Mouse (Mus musculus): ENCODE results near the gene Aloxe3. TPM values are rescaled to one million over a fixed set of nuclear protein-coding genes. Genes with fewer than 3 reads are reported as not detected.

Gene Aloxe3
- polyA plus RNA-seq, 1 experiment from 2014 or later, result 0.18 TPM

DNA sequence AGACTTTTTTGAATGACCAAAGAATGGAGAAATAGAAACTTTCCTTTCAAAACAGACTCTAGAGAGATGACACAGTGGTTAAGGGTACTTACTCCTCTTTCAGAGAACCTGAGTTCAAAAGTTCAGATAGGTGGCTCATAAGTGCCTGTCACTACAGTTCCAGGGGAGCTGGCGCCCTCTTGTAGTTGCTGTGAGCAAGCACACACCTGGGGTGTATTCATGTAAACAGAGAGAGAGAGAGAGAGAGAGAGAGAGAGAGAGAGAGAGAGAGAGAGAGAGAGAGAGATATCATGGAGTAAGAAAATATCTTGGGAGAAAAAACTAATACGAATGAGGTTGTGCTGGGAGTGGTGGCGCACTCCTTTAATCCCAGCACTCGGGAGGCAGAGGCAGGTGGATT, 54.4 kb downstream of the Aloxe3 start:
- H3K4me3 ChIP-seq (ENCODE audit: low read depth, low read length), result no peak overlapping the region
- H3K9ac ChIP-seq (replicated peaks), result no peak overlapping the region
- ATAC-seq (no peak), DNase-seq (no peak)
- no peaks in the 10 kb centered on the region for H3K27me3 ChIP-seq (ENCODE audit: insufficient read depth, low read length)
- H3K27ac ChIP-seq (ENCODE audit: low read depth), result no peak overlapping the region
- H3K4me2 ChIP-seq (ENCODE audit: low read depth, low read length), result no peak overlapping the region
- 74% methylated on average over 4 of the region's 4 CpGs for WGBS (ENCODE audit: insufficient replicate concordance)
- no peaks in the 10 kb centered on the region for H3K36me3 ChIP-seq (replicated peaks; ENCODE audit: insufficient read depth, low read length)
- no peaks in the 10 kb centered on the region for H3K9me3 ChIP-seq (ENCODE audit: low read length)
- H3K4me1 ChIP-seq (ENCODE audit: insufficient read depth), result no peaks in the 10 kb centered on the region
- TF ChIP-seq CTCF (IDR thresholded peaks at IDR 0.05; ENCODE audit: low read depth), result no peak
- no peak for TF ChIP-seq EP300 (IDR thresholded peaks at IDR 0.05; ENCODE audit: low read depth)

DNA sequence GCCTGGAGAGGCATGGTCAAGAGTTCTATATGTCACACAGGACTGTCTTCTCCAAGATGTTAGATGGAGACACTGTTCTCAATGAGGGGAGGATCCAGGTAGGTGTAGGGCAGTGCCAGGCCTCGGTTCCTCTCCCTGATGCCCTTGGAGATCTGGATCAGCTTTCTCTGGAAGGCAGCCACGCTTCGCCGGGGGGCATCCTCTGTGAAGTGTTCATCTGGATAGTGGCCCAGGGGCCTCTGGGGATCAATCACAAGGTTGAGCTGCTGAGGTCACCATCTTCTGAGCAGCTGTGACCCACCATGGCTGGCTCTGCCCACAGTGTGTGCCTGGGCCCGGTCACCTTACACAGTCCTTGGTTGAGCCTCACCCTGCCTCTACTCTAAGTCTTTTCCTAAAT, 59.3 kb downstream of the Aloxe3 start:
- Histone ChIP-seq H3K9me3 (ENCODE audit: low read length) (no peaks in the 10 kb centered on the region), H3K27me3 (ENCODE audit: insufficient read depth, low read length) (no peaks in the 10 kb centered on the region), H3K9ac (replicated peaks) (no peak overlapping the region), H3K4me2 (ENCODE audit: low read depth, low read length) (no peak overlapping the region), H3K4me3 (ENCODE audit: low read depth, low read length) (no peak overlapping the region), H3K27ac (ENCODE audit: low read depth) (no peak overlapping the region), H3K4me1 (ENCODE audit: insufficient read depth) (no peaks in the 10 kb centered on the region), H3K36me3 (replicated peaks; ENCODE audit: insufficient read depth, low read length) (no peaks in the 10 kb centered on the region)
- WGBS (ENCODE audit: insufficient replicate concordance), result 78% methylated on average over 5 of the region's 5 CpGs
- no peak for ATAC-seq
- no peak for DNase-seq
- TF ChIP-seq CTCF (IDR thresholded peaks at IDR 0.05; ENCODE audit: low read depth) (no peak), EP300 (IDR thresholded peaks at IDR 0.05; ENCODE audit: low read depth) (no peak)

DNA sequence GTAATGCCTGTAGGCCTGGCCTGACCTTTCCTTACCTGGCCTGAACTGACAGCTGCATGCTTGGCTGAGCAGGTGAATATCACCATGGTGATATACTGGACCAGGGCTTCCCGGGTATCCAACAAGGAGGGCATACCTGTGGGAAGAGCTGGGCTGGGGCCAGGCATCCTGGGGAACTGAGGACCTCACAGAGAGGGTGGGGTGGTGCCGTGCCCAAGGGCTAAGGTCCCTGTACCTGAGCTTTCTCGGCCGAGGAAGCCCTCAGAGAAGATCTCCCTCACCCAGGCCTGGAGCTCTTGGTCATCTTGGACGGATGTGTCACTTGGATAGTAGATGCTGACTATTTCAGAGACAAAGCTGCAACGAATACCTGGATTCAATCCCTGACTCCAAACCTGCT, 60.2 kb downstream of the Aloxe3 start:
- Histone ChIP-seq H3K9ac (replicated peaks) (no peak overlapping the region), H3K36me3 (replicated peaks; ENCODE audit: insufficient read depth, low read length) (no peaks in the 10 kb centered on the region), H3K9me3 (ENCODE audit: low read length) (no peaks in the 10 kb centered on the region), H3K4me3 (ENCODE audit: low read depth, low read length) (no peak overlapping the region), H3K27ac (ENCODE audit: low read depth) (no peak overlapping the region), H3K27me3 (ENCODE audit: insufficient read depth, low read length) (no peaks in the 10 kb centered on the region), H3K4me2 (ENCODE audit: low read depth, low read length) (no peak overlapping the region), H3K4me1 (ENCODE audit: insufficient read depth) (no peaks in the 10 kb centered on the region)
- WGBS (ENCODE audit: insufficient replicate concordance), result 68% methylated on average over 6 of the region's 6 CpGs
- ATAC-seq (no peak), DNase-seq (no peak)
- TF ChIP-seq EP300 (IDR thresholded peaks at IDR 0.05; ENCODE audit: low read depth), result no peak
- TF ChIP-seq CTCF (IDR thresholded peaks at IDR 0.05; ENCODE audit: low read depth), result no peak

DNA sequence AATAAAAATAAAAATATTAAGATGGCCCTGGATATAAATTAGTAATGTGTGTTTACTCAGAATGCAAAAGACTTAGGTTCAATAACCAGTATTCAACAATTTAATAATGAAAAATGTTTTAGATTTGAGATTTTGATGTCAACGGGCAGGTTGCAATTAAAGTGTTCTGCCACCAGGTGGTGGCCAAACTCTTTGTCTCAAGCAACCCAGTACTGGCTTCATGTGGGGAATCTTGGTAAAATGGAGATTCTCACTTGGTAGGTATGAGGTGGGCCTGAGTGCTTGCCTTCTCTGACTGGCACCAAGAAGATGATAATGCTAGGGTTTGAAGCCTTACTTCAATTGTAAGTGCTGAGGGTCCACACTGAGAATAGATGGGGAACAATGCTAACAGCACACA, 67.1 kb downstream of the Aloxe3 start:
- Histone ChIP-seq H3K27me3 (ENCODE audit: insufficient read depth, low read length) (peaks cover 21% of the 10 kb centered on the region), H3K36me3 (replicated peaks; ENCODE audit: insufficient read depth, low read length) (no peaks in the 10 kb centered on the region), H3K4me3 (ENCODE audit: low read depth, low read length) (no peak overlapping the region), H3K4me2 (ENCODE audit: low read depth, low read length) (no peak overlapping the region), H3K9ac (replicated peaks) (no peak overlapping the region), H3K9me3 (ENCODE audit: low read length) (no peaks in the 10 kb centered on the region), H3K27ac (ENCODE audit: low read depth) (no peak overlapping the region), H3K4me1 (ENCODE audit: insufficient read depth) (peaks cover 3% of the 10 kb centered on the region; the same call in 1 of the 2 replicates)
- ATAC-seq (no peak), DNase-seq (peak; percentile 31)
- TF ChIP-seq CTCF (IDR thresholded peaks at IDR 0.05; ENCODE audit: low read depth), result peak; percentile 81
- no peak for TF ChIP-seq EP300 (IDR thresholded peaks at IDR 0.05; ENCODE audit: low read depth)
- WGBS (ENCODE audit: insufficient replicate concordance), result 6% methylated on average over 1 of the region's 1 CpGs

DNA sequence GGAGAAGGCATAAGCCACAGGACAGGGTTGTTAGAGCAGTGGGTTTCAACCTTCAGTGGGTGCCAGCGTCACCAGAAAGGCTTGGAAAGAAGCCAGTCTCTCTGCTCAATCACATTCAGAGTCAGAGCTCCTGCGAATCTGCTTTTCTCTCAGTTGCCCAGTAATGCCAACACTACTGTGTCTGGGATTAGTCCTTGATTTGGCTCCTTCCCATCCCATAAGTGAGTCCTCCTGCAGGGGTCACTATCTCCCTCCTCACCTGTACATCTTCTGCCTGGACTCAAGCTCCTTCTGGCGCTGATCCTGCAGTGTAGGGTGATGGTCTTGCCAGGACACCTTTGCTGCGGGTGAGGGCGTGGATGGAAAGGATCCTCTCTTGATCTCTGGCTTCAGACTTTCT, 71.1 kb downstream of the Aloxe3 start:
- H3K4me2 ChIP-seq (ENCODE audit: low read depth, low read length), result no peak overlapping the region
- peaks cover 3% of the 10 kb centered on the region; the same call in 1 of the 2 replicates for H3K4me1 ChIP-seq (ENCODE audit: insufficient read depth)
- no peak overlapping the region for H3K4me3 ChIP-seq (ENCODE audit: low read depth, low read length)
- no peak overlapping the region for H3K9ac ChIP-seq (replicated peaks)
- peaks cover 23% of the 10 kb centered on the region for H3K27me3 ChIP-seq (ENCODE audit: insufficient read depth, low read length)
- TF ChIP-seq EP300 (IDR thresholded peaks at IDR 0.05; ENCODE audit: low read depth) (no peak), CTCF (IDR thresholded peaks at IDR 0.05; ENCODE audit: low read depth) (peak; percentile 36)
- no peak for DNase-seq
- H3K27ac ChIP-seq (ENCODE audit: low read depth), result no peak overlapping the region
- H3K36me3 ChIP-seq (replicated peaks; ENCODE audit: insufficient read depth, low read length), result no peaks in the 10 kb centered on the region
- ATAC-seq, result no peak
- no peaks in the 10 kb centered on the region for H3K9me3 ChIP-seq (ENCODE audit: low read length)
- 9% methylated on average over 5 of the region's 5 CpGs for WGBS (ENCODE audit: insufficient replicate concordance)

DNA sequence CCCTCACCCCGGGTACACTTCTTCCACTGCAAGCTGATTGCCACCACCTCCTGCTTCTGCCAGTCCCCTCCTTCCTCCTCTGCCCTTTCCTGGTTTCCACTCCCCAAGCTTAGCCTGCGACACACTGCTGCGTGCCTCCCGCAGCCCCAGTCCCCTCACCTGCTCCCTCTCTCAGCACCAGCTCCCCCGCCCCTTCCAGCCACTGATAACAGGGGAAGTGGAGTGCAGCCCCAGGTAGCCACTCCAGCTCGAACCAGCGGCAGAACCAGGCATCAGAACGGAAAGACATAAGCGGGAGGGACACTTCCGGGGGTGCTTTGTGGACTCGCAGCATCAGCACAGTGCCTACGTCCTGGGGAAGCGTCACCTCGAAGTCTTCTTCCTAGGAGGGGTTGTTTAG, 71.5 kb downstream of the Aloxe3 start:
- Histone ChIP-seq H3K27ac (ENCODE audit: low read depth) (no peak overlapping the region), H3K9ac (replicated peaks) (no peak overlapping the region), H3K4me3 (ENCODE audit: low read depth, low read length) (no peak overlapping the region), H3K36me3 (replicated peaks; ENCODE audit: insufficient read depth, low read length) (no peaks in the 10 kb centered on the region), H3K27me3 (ENCODE audit: insufficient read depth, low read length) (peaks cover 23% of the 10 kb centered on the region), H3K9me3 (ENCODE audit: low read length) (no peaks in the 10 kb centered on the region), H3K4me1 (ENCODE audit: insufficient read depth) (peaks cover 3% of the 10 kb centered on the region; the same call in 1 of the 2 replicates), H3K4me2 (ENCODE audit: low read depth, low read length) (peak overlapping the region; percentile 29; the same call in 1 of the 2 replicates)
- WGBS (ENCODE audit: insufficient replicate concordance), result under 1% methylated on average over 14 of the region's 14 CpGs
- ATAC-seq (no peak), DNase-seq (no peak)
- TF ChIP-seq EP300 (IDR thresholded peaks at IDR 0.05; ENCODE audit: low read depth) (no peak), CTCF (IDR thresholded peaks at IDR 0.05; ENCODE audit: low read depth) (no peak)

DNA sequence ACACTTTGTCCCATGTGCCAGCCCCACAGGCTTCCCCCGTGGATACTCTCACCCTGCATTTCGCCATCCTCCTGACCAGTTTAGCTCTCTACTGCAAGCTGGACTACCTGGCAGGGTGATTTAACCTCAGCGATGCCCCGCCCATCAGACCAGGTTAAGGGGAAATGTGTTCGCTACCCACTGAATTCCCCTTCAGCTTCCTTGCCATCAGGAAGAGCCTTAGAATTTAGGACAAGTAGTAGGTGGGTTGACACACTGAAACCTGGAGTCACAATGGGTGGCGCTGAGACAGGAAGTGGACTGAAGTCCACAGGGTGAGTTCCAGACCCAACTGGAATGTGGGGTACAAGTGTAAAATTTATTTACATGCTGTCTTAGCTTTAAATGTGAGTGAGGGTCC, 72.0 kb downstream of the Aloxe3 start, which contains the start of gene Alox8:
Alox8 (minus strand) TSS at position 101 of the 400 bp plus-strand sequence.
- DNase-seq (no peak), ATAC-seq (no peak)
- no peak within 1 kb of the TSS for H3K4me3 ChIP-seq (ENCODE audit: low read depth, low read length)
- H3K36me3 ChIP-seq (replicated peaks; ENCODE audit: insufficient read depth, low read length), result no peaks in the 10 kb centered on the region
- peaks cover 23% of the 10 kb centered on the region for H3K27me3 ChIP-seq (ENCODE audit: insufficient read depth, low read length)
- peaks cover 3% of the 10 kb centered on the region; the same call in 1 of the 2 replicates for H3K4me1 ChIP-seq (ENCODE audit: insufficient read depth)
- H3K9ac ChIP-seq (replicated peaks), result no peak within 1 kb of the TSS
- TF ChIP-seq CTCF (IDR thresholded peaks at IDR 0.05; ENCODE audit: low read depth), result no peak
- TF ChIP-seq EP300 (IDR thresholded peaks at IDR 0.05; ENCODE audit: low read depth), result no peak
- no peak within 1 kb of the TSS for H3K27ac ChIP-seq (ENCODE audit: low read depth)
- 31% methylated on average over 6 of the region's 6 CpGs for WGBS (ENCODE audit: insufficient replicate concordance)
- no peaks in the 10 kb centered on the region for H3K9me3 ChIP-seq (ENCODE audit: low read length)
- peak within 1 kb of the TSS; percentile 29; the same call in 1 of the 2 replicates for H3K4me2 ChIP-seq (ENCODE audit: low read depth, low read length)

Other genes starting within 250 kb of the Aloxe3 start
- 0.02 and 0.07 TPM in 2 replicates for gene Rnf222, start 237.3 kb upstream of the Aloxe3 start, polyA plus RNA-seq (2015; fragmentation: Nextera tagmentation; extraction: Ambion mirVana)
- 531 and 540 TPM in 2 replicates for gene Rpl26, start 224.3 kb upstream of the Aloxe3 start, polyA plus RNA-seq (2015; fragmentation: Nextera tagmentation; extraction: Ambion mirVana)
- not detected in 2 replicates for gene Odf4, start 198.8 kb upstream of the Aloxe3 start, polyA plus RNA-seq (2015; fragmentation: Nextera tagmentation; extraction: Ambion mirVana)
- 1.8 TPM in 2 replicates for gene Arhgef15, start 168.4 kb upstream of the Aloxe3 start, polyA plus RNA-seq (2015; fragmentation: Nextera tagmentation; extraction: Ambion mirVana)
- 0.60 and 0.94 TPM in 2 replicates for gene Slc25a35, start 157.8 kb upstream of the Aloxe3 start, polyA plus RNA-seq (2015; fragmentation: Nextera tagmentation; extraction: Ambion mirVana)
- 9.4 and 11.2 TPM in 2 replicates for gene Rangrf, start 150.7 kb upstream of the Aloxe3 start, polyA plus RNA-seq (2015; fragmentation: Nextera tagmentation; extraction: Ambion mirVana)
- 8.9 and 10.6 TPM in 2 replicates for gene Pfas, start 117.4 kb upstream of the Aloxe3 start, polyA plus RNA-seq (2015; fragmentation: Nextera tagmentation; extraction: Ambion mirVana)
- 7.4 and 7.6 TPM in 2 replicates for gene Ctc1, start 110.0 kb upstream of the Aloxe3 start, polyA plus RNA-seq (2015; fragmentation: Nextera tagmentation; extraction: Ambion mirVana)
- 41.3 and 45.9 TPM in 2 replicates for gene Aurkb, start 80.2 kb upstream of the Aloxe3 start, polyA plus RNA-seq (2015; fragmentation: Nextera tagmentation; extraction: Ambion mirVana)
- gene Borcs6, start 66.2 kb upstream of the Aloxe3 start, polyA plus RNA-seq (2015; fragmentation: Nextera tagmentation; extraction: Ambion mirVana), result 5.4 and 6.6 TPM in 2 replicates
- 12.5 and 13.0 TPM in 2 replicates for gene Tmem107, start 55.1 kb upstream of the Aloxe3 start, polyA plus RNA-seq (2015; fragmentation: Nextera tagmentation; extraction: Ambion mirVana)
- gene Vamp2, start 37.4 kb upstream of the Aloxe3 start, polyA plus RNA-seq (2015; fragmentation: Nextera tagmentation; extraction: Ambion mirVana), result 13.6 and 14.2 TPM in 2 replicates
- gene Per1, start 30.7 kb upstream of the Aloxe3 start, polyA plus RNA-seq (2015; fragmentation: Nextera tagmentation; extraction: Ambion mirVana), result 3.0 and 8.2 TPM in 2 replicates
- 0.07 and 0.15 TPM in 2 replicates for gene Hes7, start 5.5 kb upstream of the Aloxe3 start, polyA plus RNA-seq (2015; fragmentation: Nextera tagmentation; extraction: Ambion mirVana)
- gene 9130213A22Rik, start 3.3 kb upstream of the Aloxe3 start, polyA plus RNA-seq (2015; fragmentation: Nextera tagmentation; extraction: Ambion mirVana), result 0.06 and 0.07 TPM in 2 replicates
- gene Alox12b, start 31.1 kb downstream of the Aloxe3 start, polyA plus RNA-seq (2015; fragmentation: Nextera tagmentation; extraction: Ambion mirVana), result not detected in 2 replicates
- gene Alox8, start 71.9 kb downstream of the Aloxe3 start, polyA plus RNA-seq (2015; fragmentation: Nextera tagmentation; extraction: Ambion mirVana), result 0.04 TPM in 1 of 2 replicates, not detected in the other
- gene Gucy2e, start 111.1 kb downstream of the Aloxe3 start, polyA plus RNA-seq (2015; fragmentation: Nextera tagmentation; extraction: Ambion mirVana), result not detected in 2 replicates
- 4.1 and 5.6 TPM in 2 replicates for gene Cntrob, start 197.9 kb downstream of the Aloxe3 start, polyA plus RNA-seq (2015; fragmentation: Nextera tagmentation; extraction: Ambion mirVana)
- 71.5 and 72.0 TPM in 2 replicates for gene Trappc1, start 198.1 kb downstream of the Aloxe3 start, polyA plus RNA-seq (2015; fragmentation: Nextera tagmentation; extraction: Ambion mirVana)
- gene Kcnab3, start 200.4 kb downstream of the Aloxe3 start, polyA plus RNA-seq (2015; fragmentation: Nextera tagmentation; extraction: Ambion mirVana), result 0.20 TPM in 2 replicates
- gene Rnf227, start 214.6 kb downstream of the Aloxe3 start, polyA plus RNA-seq (2015; fragmentation: Nextera tagmentation; extraction: Ambion mirVana), result 0.87 and 1.3 TPM in 2 replicates
- gene Chd3, start 243.5 kb downstream of the Aloxe3 start, polyA plus RNA-seq (2015; fragmentation: Nextera tagmentation; extraction: Ambion mirVana), result 7.8 and 8.7 TPM in 2 replicates